Mouse (Mus musculus) lung, postnatal 4 days (tissue): Measurements from ENCODE around the gene Gm8122.
"Not testable (repeated sequence)": the region's sequence is repeated elsewhere in the genome, so short reads cannot be mapped to it uniquely, and the experiment has no call there.

Experiments
- DNase-seq, 2 experiments: peaks; one replicate each; pipeline ENCODE4 v3.0.0; 2021

Gm8122 gene

GRCm38 (mm10) chr14:43235204-43235603 is at the start of gene Gm8122:
Gene Gm8122 (minus strand): TSS chr14:43235304.
- DNase-seq, result not testable (repeated sequence)

- DNase-seq, result not testable (repeated sequence)
Observed at GRCm38 (mm10) chr14:43278681-43279080, 43.6 kb upstream of the Gm8122 start.

GRCm38 (mm10) chr14:43278146-43278545 is 43.0 kb upstream of the Gm8122 start:
- not testable (repeated sequence) for DNase-seq

- peak in 1 of 2 experiments; percentile 21 for DNase-seq
Observed at GRCm38 (mm10) chr14:43277468-43277867, 42.4 kb upstream of the Gm8122 start.

GRCm38 (mm10) chr14:43275752-43276151 is 40.6 kb upstream of the Gm8122 start:
- not testable (repeated sequence) for DNase-seq

GRCm38 (mm10) chr14:43274986-43275511 is 39.9 kb upstream of the Gm8122 start, which contains the start of gene Gm9732:
Gene Gm9732 (plus strand): TSS chr14:43275036.
- DNase-seq, result peak; percentile 30 to 51

GRCm38 (mm10) chr14:43273161-43273560 is 38.1 kb upstream of the Gm8122 start:
- peak in 1 of 2 experiments; percentile 21 for DNase-seq

GRCm38 (mm10) chr14:43269211-43269610 is 34.1 kb upstream of the Gm8122 start:
- DNase-seq, result not testable (repeated sequence)

- not testable (repeated sequence) for DNase-seq
Observed at GRCm38 (mm10) chr14:43268521-43269084, 33.5 kb upstream of the Gm8122 start.

GRCm38 (mm10) chr14:43263421-43263820 is 28.3 kb upstream of the Gm8122 start:
- not testable (repeated sequence) for DNase-seq

- DNase-seq, result not testable (repeated sequence)
Observed at GRCm38 (mm10) chr14:43258349-43258748, 23.2 kb upstream of the Gm8122 start, which contains the start of gene Gm8126. Gene Gm8126 (plus strand): TSS chr14:43258649.

- DNase-seq, result not testable (repeated sequence)
Observed at GRCm38 (mm10) chr14:43256511-43256910, 21.4 kb upstream of the Gm8122 start.

GRCm38 (mm10) chr14:43250549-43251253 is 15.6 kb upstream of the Gm8122 start:
- DNase-seq, result not testable (repeated sequence)

- DNase-seq, result peak in 1 of 2 experiments; percentile 46
Observed at GRCm38 (mm10) chr14:43249611-43250170, 14.6 kb upstream of the Gm8122 start.

- DNase-seq, result not testable (repeated sequence)
Observed at GRCm38 (mm10) chr14:43237769-43238168, 2.7 kb upstream of the Gm8122 start.
